Mouse (Mus musculus): ENCODE results near the gene Stim1.

Gene Stim1

GRCm38 (mm10) chr7:102302471-102302870, 34.9 kb downstream of the Stim1 start:
- no peak for DNase-seq (ENCODE audit: low read depth)

DNA sequence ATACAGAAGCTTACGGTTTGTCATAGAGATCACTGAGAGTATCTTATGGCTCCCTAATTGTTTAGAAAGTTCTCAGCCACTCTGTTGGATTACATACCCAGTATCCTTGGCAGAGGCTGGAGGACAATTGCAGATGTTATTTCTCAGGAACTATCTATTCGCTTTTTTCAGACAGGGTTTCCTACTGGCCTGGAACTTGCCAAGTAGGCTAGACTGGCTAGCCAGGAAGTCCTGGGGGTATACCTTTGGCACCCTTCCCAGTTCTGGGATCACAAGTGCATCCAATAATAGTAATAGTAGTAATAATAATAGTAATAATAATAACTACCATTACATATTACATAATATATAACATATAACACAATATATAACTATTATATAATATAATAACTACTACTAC, 38.0 kb downstream of the Stim1 start:
- DNase-seq (ENCODE audit: low read depth): peak; percentile 6

DNA sequence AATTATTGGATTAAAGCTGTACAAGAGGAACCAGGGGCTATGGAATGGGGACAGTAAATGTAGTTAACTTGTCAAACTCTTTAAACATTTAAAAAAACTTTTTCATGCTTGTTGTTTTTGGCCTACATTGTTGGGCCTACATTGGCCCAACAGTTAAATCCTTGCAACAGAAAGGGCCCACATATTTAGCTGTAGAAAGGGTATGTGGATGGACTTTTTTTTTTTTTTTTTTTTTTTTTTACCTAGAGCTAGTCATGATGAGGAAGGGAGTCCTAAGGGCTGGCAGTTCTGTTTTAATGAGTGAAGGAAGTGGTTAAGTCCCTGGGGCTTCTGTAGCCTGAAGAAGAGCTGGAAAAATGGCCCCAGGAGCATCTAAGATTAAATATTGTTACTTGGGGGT, 42.7 kb downstream of the Stim1 start:
- DNase-seq (ENCODE audit: low read depth): no peak

DNA sequence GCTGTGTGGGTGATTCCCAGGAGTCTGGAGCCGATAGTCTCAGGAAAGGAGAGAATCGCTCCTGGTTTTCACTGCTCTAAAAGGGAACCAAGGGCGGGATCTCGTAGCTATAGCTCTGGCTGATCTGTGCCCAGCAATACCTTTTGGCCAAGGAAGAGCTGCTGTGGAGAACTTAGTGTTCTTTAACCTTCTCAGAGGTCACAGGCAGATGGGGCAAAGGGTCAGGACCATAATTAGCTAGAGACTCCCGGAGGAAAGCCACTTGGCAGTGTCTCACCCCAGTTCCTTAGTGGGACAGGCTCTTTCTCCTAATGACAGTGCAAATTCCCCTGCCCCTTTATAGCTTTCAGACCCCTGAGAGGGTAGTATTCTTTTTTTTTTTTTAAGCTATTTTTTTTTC, 43.2 kb downstream of the Stim1 start:
- no peak for DNase-seq (ENCODE audit: low read depth)

- no peak for DNase-seq (ENCODE audit: low read depth)
Measured at GRCm38 (mm10) chr7:102312840-102313534, 45.4 kb downstream of the Stim1 start.

DNA sequence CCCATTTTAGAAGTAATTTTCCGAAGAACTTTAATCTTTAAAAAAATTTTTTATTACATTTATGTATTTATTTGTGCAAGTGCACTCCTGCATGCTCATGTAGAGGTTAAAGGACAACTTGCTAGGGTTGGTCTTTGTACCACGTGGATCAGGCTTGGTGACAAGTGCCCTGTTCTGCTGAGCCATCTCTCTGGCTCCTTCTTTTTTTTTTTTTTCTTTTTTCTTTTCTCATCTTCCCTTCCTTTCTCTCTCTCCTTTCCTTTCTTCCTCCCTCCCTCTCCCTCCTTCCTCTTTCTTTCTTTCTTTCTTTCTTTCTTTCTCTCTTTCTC, 45.9 kb downstream of the Stim1 start:
- DNase-seq (ENCODE audit: low read depth): no peak

- no peak for DNase-seq (ENCODE audit: low read depth)
Measured at GRCm38 (mm10) chr7:102314107-102314506, 46.5 kb downstream of the Stim1 start.

DNA sequence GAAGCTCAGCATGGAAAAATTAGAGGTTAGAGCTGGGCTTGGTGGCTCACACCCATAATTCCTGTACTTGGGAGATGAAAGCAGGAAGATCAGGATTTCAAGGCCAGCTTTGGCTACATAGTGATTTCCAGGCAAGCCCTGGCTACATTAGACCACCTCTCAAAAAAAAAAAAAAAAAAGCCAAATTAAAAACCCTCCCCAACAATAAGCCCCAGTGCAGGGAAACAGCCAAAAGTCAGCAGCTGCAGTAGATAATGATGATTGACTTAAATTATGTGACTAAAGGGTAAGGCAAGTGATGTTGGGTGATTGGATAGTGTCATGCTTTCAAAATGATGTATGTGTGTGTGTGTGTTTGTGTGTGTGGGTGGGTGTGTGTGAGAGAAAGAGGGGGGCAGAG, 47.3 kb downstream of the Stim1 start:
- DNase-seq (ENCODE audit: low read depth): no peak

GRCm38 (mm10) chr7:102315435-102315834, 47.8 kb downstream of the Stim1 start:
- DNase-seq (ENCODE audit: low read depth): no peak

- DNase-seq (ENCODE audit: low read depth): no peak
Measured at GRCm38 (mm10) chr7:102317583-102318168, 50.1 kb downstream of the Stim1 start.

- no peak for DNase-seq (ENCODE audit: low read depth)
Measured at GRCm38 (mm10) chr7:102322137-102322536, 54.5 kb downstream of the Stim1 start.

DNA sequence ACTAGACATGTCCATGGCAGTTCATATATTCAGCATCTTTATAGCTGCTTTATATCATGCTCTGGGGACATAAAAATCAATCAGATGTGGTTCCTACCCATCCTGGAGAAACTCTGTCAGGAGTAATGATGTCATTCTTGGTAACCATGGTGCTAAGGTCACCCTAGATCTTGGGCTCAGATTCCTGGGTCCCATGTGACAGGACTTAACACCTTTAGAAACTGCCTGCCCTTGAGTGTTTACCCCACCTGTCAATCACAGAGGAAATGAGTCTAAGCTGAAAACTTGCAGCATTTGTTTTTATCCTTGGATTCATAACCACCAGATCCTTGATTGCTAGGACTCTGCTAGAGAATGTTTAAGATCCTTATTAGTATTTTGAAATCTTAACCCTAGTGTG, 58.7 kb downstream of the Stim1 start:
- no peak for DNase-seq (ENCODE audit: low read depth)

- DNase-seq (ENCODE audit: low read depth): no peak
Measured at GRCm38 (mm10) chr7:102330270-102330669, 62.7 kb downstream of the Stim1 start.

DNA sequence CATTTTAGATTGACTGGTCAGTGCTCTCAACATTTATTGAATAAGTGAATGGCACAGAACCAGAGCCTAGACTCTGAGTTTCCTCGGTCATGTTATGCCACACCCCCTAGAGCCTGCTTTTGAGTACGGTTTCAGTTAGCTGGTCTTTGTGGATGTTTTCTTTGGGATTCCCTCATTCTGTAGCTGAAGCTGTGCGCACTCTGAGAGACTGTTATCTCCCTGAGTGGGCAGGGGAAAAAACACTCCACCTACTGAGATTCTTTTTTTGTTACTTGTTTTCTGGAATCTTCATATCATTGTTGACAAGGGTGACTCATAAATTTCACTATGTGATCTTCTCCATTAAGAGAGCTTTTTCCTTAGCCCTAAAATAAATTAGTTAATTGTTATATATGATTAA, 63.9 kb downstream of the Stim1 start:
- DNase-seq (ENCODE audit: low read depth): no peak

- peak; percentile 12 for DNase-seq (ENCODE audit: low read depth)
Measured at GRCm38 (mm10) chr7:102333741-102334140, 66.1 kb downstream of the Stim1 start.

DNA sequence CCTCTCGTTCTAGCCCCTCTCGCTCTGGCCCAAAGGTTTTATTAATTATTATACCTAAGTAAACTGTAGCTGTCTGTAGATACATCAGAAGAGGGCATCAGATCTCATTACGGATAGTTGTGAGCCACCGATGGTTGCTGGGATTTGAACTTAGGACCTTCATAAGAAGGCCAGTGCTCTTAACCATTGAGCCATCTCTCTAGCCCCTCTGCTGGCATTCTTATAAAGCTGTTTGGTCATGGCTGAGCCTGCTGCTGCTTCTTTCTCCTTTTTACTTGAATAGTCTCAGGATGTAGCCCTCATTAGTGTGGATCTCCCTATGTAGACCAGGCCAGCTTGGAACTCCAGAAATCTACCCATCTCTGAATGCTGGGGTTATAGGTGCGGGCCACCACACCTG, 69.7 kb downstream of the Stim1 start:
- DNase-seq (ENCODE audit: low read depth): no peak

DNA sequence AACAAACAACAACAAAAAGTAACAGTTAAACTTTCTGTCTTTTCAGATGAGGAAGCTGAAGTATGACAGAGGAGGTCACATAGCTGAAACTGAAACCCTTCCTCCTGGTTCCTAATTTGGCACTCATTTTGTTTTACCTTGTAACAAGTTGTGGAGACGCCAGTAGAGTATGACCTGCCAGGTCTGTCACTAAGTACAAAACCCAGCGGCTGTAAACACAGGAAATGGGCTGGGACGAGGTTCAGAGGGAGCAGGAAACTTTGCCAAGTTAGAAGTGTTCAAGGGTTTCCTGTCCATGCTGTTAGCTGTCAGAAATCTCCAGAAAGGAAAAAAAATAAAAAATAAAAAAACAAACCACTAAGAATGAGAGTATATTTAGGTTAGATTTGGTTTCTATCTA, 70.3 kb downstream of the Stim1 start:
- no peak for DNase-seq (ENCODE audit: low read depth)

DNA sequence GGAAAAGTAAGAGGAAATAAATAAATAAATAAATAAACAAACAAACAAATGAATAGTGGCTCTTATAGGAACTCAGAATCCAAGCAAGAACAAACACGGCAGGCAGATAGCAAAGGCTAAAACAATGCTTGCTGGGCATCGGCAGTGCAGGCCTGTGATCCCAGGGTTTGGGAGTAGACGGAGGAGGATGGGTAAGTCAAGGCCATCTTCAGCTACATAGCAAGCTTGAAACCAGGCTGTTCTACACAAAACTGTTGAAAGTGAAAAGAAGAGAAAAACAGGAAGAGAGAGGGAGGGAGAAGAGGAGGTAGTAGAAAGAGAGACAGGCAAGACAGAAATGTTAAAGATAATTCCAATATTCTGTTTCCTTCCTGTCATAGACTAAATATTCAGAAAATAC, 71.3 kb downstream of the Stim1 start:
- DNase-seq (ENCODE audit: low read depth): no peak

- peak; percentile 83 for DNase-seq (ENCODE audit: low read depth)
Measured at GRCm38 (mm10) chr7:102345893-102346292, 78.3 kb downstream of the Stim1 start.

DNA sequence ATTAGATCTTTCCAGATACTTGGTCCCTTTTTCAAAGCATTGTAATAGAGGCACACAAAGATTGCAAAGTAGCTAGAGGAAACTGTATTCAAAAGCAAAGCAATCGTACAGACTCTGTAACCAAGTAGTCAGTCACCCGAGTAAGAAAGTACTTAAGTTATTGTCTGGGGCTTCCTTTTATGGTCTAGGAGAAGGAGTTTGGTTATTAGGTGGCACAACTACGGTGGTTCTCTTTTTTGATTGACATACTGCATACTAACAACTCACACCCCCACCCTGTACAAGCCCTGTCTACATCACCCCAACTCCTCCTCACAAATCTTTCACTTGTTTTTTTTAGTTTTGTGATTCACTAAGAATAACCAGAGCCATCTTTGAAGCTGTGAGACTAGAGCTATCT, 79.7 kb downstream of the Stim1 start:
- DNase-seq (ENCODE audit: low read depth): no peak

- no peak for DNase-seq (ENCODE audit: low read depth)
Measured at GRCm38 (mm10) chr7:102348681-102349080, 81.1 kb downstream of the Stim1 start.

DNA sequence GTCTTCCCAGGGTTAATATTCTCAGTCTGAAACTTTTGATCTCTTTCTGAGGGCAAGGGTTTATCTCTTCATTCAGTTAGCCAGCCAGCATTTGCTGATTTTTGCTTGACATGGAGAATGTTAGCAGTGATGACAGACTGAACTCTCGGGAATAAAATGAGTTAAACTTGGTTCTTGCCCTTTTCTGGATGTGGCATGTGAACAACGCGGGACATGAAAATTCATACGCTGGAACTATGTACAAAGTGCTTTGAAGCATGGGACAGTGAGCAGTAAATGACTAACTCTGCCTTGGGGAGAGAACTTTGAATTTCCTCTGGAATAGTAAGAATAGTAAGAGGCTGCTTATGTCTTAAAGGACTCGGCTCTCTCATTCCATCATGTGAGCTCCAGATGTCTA, 81.6 kb downstream of the Stim1 start:
- DNase-seq (ENCODE audit: low read depth): no peak

DNA sequence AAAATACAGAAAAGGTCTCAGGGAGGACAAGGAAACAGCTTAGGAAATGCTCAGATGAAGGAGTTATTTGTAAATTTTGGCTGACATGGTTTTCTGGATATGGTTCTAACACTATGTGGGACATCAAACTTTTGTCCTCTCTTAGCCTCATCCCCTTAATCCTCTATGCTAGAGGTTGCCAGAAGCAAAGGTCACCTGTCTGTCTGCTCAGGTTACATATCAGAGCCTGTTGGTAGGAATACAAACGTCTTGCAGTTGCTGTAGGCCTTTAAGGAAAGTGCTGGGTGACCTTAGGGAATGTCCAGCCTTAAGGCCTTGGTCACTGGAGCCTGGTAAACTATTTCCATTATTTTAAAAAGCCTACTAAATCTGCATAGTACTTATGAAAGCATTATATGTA, 85.8 kb downstream of the Stim1 start:
- DNase-seq (ENCODE audit: low read depth): no peak

GRCm38 (mm10) chr7:102358124-102358523, 90.5 kb downstream of the Stim1 start:
- DNase-seq (ENCODE audit: low read depth): no peak

Data from NIH3T3 (cell line).